Mouse (Mus musculus) adrenal gland, postnatal 10 days (tissue): ENCODE results near the gene Tulp2. TPM values are rescaled to one million over a fixed set of nuclear protein-coding genes. Genes with fewer than 3 reads are reported as not detected.
A peak's percentile ranks its signal among the peaks of the same experiment; 100 is the strongest.
"Not testable (repeated sequence)": the region's sequence is repeated elsewhere in the genome, so short reads cannot be mapped to it uniquely, and the experiment has no call there.

ENCODE experiments used
- DNase-seq: peaks from one replicate; pipeline ENCODE4 v3.0.0; 2021; ENCODE audit warnings: mixed read lengths
- total RNA-seq, 2 experiments: library from RNA; stranded (reverse); gene quantifications; 2 replicates each; pipeline ENCODE4 v1.2.3; 2021

Gene Tulp2
- total RNA-seq, 2 experiments from 2014 or later: 0.64 to 0.69 TPM

GRCm38 (mm10) chr7:45486761-45487415 is 5.2 kb downstream of the Tulp2 start, which contains the start of gene Gm45808:
TSS of gene Gm45808 (minus strand) at chr7:45486811.
- DNase-seq: peak; percentile 44

GRCm38 (mm10) chr7:45487861-45488292 is 6.2 kb downstream of the Tulp2 start:
- DNase-seq: peak; percentile 34

GRCm38 (mm10) chr7:45488293-45489204 is 6.9 kb downstream of the Tulp2 start, which contains the start of gene Dhdh:
TSS of gene Dhdh (minus strand) at chr7:45488805.
- DNase-seq: peak; percentile 88

GRCm38 (mm10) chr7:45489578-45489977 is 7.9 kb downstream of the Tulp2 start:
- no peak for DNase-seq

- DNase-seq: peak; percentile 57
Observed at GRCm38 (mm10) chr7:45490822-45491221, 9.1 kb downstream of the Tulp2 start.

- DNase-seq: peak; percentile 71
Observed at GRCm38 (mm10) chr7:45491264-45491663, 9.6 kb downstream of the Tulp2 start.

GRCm38 (mm10) chr7:45492225-45492844 is 10.7 kb downstream of the Tulp2 start:
- DNase-seq: no peak

GRCm38 (mm10) chr7:45492951-45493350 is 11.3 kb downstream of the Tulp2 start:
- DNase-seq: peak; percentile 41

GRCm38 (mm10) chr7:45494548-45494947 is 12.9 kb downstream of the Tulp2 start:
- no peak for DNase-seq

- no peak for DNase-seq
Observed at GRCm38 (mm10) chr7:45498427-45498826, 16.8 kb downstream of the Tulp2 start.

- no peak for DNase-seq
Observed at GRCm38 (mm10) chr7:45507583-45507982, 25.9 kb downstream of the Tulp2 start.

- no peak for DNase-seq
Observed at GRCm38 (mm10) chr7:45508561-45508960, 26.9 kb downstream of the Tulp2 start.

GRCm38 (mm10) chr7:45509181-45509882 is 27.7 kb downstream of the Tulp2 start:
- DNase-seq: no peak

- DNase-seq: peak; percentile 93
Observed at GRCm38 (mm10) chr7:45509912-45510787, 28.5 kb downstream of the Tulp2 start, which contains the start of gene Nucb1. TSS of gene Nucb1 (minus strand) at chr7:45510406.

GRCm38 (mm10) chr7:45514411-45514810 is 32.7 kb downstream of the Tulp2 start:
- no peak for DNase-seq

GRCm38 (mm10) chr7:45515436-45515835 is 33.8 kb downstream of the Tulp2 start:
- no peak for DNase-seq

GRCm38 (mm10) chr7:45516846-45517245 is 35.2 kb downstream of the Tulp2 start:
- DNase-seq: not testable (repeated sequence)

- no peak for DNase-seq
Observed at GRCm38 (mm10) chr7:45518618-45519017, 36.9 kb downstream of the Tulp2 start.

GRCm38 (mm10) chr7:45519345-45520120 is 37.9 kb downstream of the Tulp2 start:
- DNase-seq: no peak

GRCm38 (mm10) chr7:45520605-45521004 is 38.9 kb downstream of the Tulp2 start:
- DNase-seq: no peak
